Mouse (Mus musculus) hindbrain, postnatal 0 days (tissue): ENCODE results near the gene Fibp. TPM values are rescaled to one million over a fixed set of nuclear protein-coding genes. Genes with fewer than 3 reads are reported as not detected.
A peak's percentile ranks its signal among the peaks of the same experiment; 100 is the strongest.

Experiments used
- ATAC-seq: fragments of 200-750 bp; cut with Nextera tagmentation; 2 replicates; pipeline ENCODE4 v1.8.0; 2017; ENCODE audit warnings: mild to moderate bottlenecking, moderate TSS enrichment, moderate library complexity
- DNase-seq: peaks from one replicate; pipeline ENCODE4 v3.0.0-alpha.2; 2015; ENCODE audit warnings: low spot score
- H3K27ac ChIP-seq: fragments of 300-500 bp; sonication (generic); 2 replicates; pipeline ENCODE4 v1.5.1; 2014; ENCODE audit warnings: mild to moderate bottlenecking
- H3K27me3 ChIP-seq: fragments of 300-500 bp; sonication (generic); 2 replicates; pipeline ENCODE4 v1.6.1; 2014; ENCODE audit warnings: low read length, mixed read lengths; ENCODE audit not compliant: insufficient read depth
- H3K36me3 ChIP-seq: fragments of 300-500 bp; sonication (generic); 2 replicates; pipeline ENCODE4 v1.6.1; 2014; ENCODE audit warnings: low read length, mixed read lengths; ENCODE audit not compliant: insufficient read depth
- H3K4me1 ChIP-seq: fragments of 300-500 bp; sonication (generic); 2 replicates; pipeline ENCODE4 v1.6.1; 2014; ENCODE audit warnings: antibody characterized with exemption, low read length, mixed read lengths; ENCODE audit not compliant: insufficient read depth
- H3K4me2 ChIP-seq: fragments of 300-500 bp; sonication (generic); 2 replicates; pipeline ENCODE4 v1.6.1; 2014; ENCODE audit warnings: low read depth, mild to moderate bottlenecking, low read length, moderate library complexity, mixed read lengths
- H3K4me3 ChIP-seq: fragments of 300-500 bp; sonication (generic); 2 replicates; pipeline ENCODE4 v1.5.1; 2014; ENCODE audit warnings: low read length
- H3K9ac ChIP-seq: fragments of 300-500 bp; sonication (generic); replicated peaks from 2 replicates; pipeline ENCODE4 v1.6.1; 2014; ENCODE audit warnings: mild to moderate bottlenecking, low read length, moderate library complexity, mixed read lengths
- H3K9me3 ChIP-seq: fragments of 300-500 bp; sonication (generic); 2 replicates; pipeline ENCODE4 v1.6.1; 2016; ENCODE audit warnings: low read length, mixed read lengths
- CTCF ChIP-seq: IDR thresholded peaks from 2 replicates; pipeline ENCODE4 v1.5.1; 2016; ENCODE audit warnings: antibody characterized with exemption, control low read depth, low read depth
- WGBS: fragments of 180-500 bp; shearing (Covaris S2); extraction: QIAGEN DNeasy Blood & Tissue Kit; methylation state at CpG from one replicate; pipeline ENCODE4 v1.1.7; 2014; 5-methylcytosine and 5-hydroxymethylcytosine counted together
- polyA plus RNA-seq: library from polyadenylated mRNA; unstranded; fragments of >200 nt; fragmentation: Nextera tagmentation; extraction: Ambion mirVana; gene quantifications from 2 replicates; pipeline ENCODE4 v1.2.1, GENCODE M21; 2015
- total RNA-seq: library from RNA; depleted of rRNA; stranded (reverse); fragments of >200 nt; gene quantifications from 2 replicates; pipeline ENCODE4 v1.2.3, GENCODE M21; 2014

Gene Fibp
- total and polyA plus RNA-seq, 2 experiments from 2014 or later, result 103 to 172 TPM

DNA sequence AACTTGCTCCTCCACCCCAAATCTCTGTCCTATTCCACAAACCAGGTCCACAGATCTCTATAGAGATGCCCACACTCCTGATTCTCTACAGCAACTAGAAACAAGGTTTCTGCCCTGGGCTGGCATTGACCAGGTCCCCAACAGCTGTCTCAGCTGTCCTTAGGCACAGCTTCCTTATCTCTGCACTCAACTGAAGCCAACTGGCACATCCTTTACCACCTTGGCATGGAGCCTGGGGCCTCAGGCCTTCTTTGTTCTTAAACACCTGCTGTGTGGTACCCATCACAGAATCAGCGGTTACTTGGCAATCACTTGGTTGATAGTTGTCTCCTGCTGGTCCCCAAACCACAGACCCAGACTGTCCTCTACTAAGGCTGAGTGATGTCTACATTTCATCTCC lies 30.0 kb upstream of the Fibp start:
- Histone ChIP-seq H3K4me3 (no peak overlapping the region), H3K4me1 (peaks cover 23% of the 10 kb centered on the region), H3K9ac (no peak overlapping the region), H3K27ac (no peak overlapping the region), H3K27me3 (no peaks in the 10 kb centered on the region), H3K4me2 (no peak overlapping the region), H3K9me3 (no peaks in the 10 kb centered on the region), H3K36me3 (no peaks in the 10 kb centered on the region)
- no peak for TF ChIP-seq CTCF
- WGBS, result 40% methylated on average over 1 of the region's 1 CpGs
- DNase-seq, result peak; percentile 21
- no peak for ATAC-seq

- no peak for DNase-seq
- H3K4me1 ChIP-seq, result peaks cover 12% of the 10 kb centered on the region; the same call in 1 of the 2 replicates
- H3K4me2 ChIP-seq, result no peak overlapping the region
- no peaks in the 10 kb centered on the region for H3K36me3 ChIP-seq
- H3K27me3 ChIP-seq, result no peaks in the 10 kb centered on the region
- H3K9ac ChIP-seq, result no peak overlapping the region
- no peak overlapping the region for H3K27ac ChIP-seq
- TF ChIP-seq CTCF, result no peak
- no peaks in the 10 kb centered on the region for H3K9me3 ChIP-seq
- no peak overlapping the region for H3K4me3 ChIP-seq
- WGBS, result 73% methylated on average over 4 of the region's 4 CpGs
- ATAC-seq, result no peak
These were observed 28.4 kb upstream of the Fibp start for GRCm38 (mm10) chr19:5431911-5432464.

DNA sequence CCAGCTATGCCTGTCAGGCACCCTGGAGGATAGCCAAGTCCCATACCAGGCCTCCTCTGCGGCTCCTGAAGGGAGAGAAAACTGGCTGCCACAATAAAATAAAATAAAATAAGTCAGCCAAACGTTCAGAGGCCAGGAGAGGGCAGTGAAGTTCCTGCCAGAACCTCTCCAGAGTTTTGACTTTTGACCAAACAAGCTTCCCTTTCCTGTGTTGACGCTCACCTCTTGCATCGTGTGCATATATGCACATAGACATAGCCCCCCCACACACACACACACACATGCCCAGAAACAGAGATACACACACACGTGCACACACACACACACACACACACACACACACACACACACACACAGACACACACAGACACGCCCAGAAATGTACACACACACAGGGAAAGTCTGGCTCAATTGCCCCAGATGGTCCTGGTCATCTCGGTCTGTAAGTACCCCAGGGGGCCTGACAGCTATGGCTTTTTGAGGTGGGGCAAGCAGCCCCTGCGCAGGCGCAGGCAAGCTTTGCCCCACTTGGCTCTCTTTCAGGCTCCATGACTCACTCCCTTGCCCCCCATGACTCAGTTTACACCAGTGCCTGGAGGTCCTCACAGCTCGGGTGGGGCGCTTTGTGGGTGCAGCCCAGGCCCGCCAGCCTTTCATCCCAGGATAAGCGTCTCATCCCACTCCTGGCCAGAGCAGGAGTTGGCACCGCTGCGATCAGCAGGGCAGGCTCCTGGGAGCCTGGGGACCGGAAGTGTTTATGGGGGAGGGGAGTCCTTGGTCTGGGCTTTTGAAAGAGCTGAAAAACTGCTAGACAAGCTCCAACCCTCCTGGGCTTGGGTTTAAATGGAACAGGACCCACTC lies 27.2 kb upstream of the Fibp start:
- 8% methylated on average over 16 of the region's 16 CpGs for WGBS
- Histone ChIP-seq H3K9me3 (no peaks in the 10 kb centered on the region), H3K9ac (0 out of 2 replicates have a peak overlapping the region, but pooled peaks have one; percentile 9), H3K27me3 (no peaks in the 10 kb centered on the region), H3K36me3 (no peaks in the 10 kb centered on the region), H3K4me1 (peaks cover 12% of the 10 kb centered on the region; the same call in 1 of the 2 replicates), H3K4me3 (peak overlapping the region; percentile 15; the same call in 1 of the 2 replicates), H3K4me2 (peak overlapping the region; percentile 53), H3K27ac (peak overlapping the region; percentile 60; the same call in 1 of the 2 replicates)
- DNase-seq (peak; percentile 65), ATAC-seq (peak; percentile 61)
- peak; percentile 63 for TF ChIP-seq CTCF

- H3K36me3 ChIP-seq, result no peaks in the 10 kb centered on the region
- no peaks in the 10 kb centered on the region for H3K9me3 ChIP-seq
- H3K27ac ChIP-seq, result 0 out of 2 replicates have a peak overlapping the region, but pooled peaks have one; percentile 60
- TF ChIP-seq CTCF, result no peak
- WGBS, result 69% methylated on average over 7 of the region's 7 CpGs
- H3K4me3 ChIP-seq, result 0 out of 2 replicates have a peak overlapping the region, but pooled peaks have one; percentile 15
- ATAC-seq, result no peak
- DNase-seq, result no peak
- H3K4me1 ChIP-seq, result peaks cover 12% of the 10 kb centered on the region; the same call in 1 of the 2 replicates
- no peaks in the 10 kb centered on the region for H3K27me3 ChIP-seq
- H3K9ac ChIP-seq, result no peak overlapping the region
- peak overlapping the region; percentile 53; the same call in 1 of the 2 replicates for H3K4me2 ChIP-seq
These were observed 26.5 kb upstream of the Fibp start for GRCm38 (mm10) chr19:5433951-5434350.

- Histone ChIP-seq H3K27ac (no peak overlapping the region), H3K4me1 (peaks cover 4% of the 10 kb centered on the region), H3K9me3 (no peaks in the 10 kb centered on the region), H3K36me3 (no peaks in the 10 kb centered on the region), H3K4me2 (no peak overlapping the region), H3K4me3 (no peak overlapping the region), H3K9ac (no peak overlapping the region), H3K27me3 (peaks cover 26% of the 10 kb centered on the region)
- no peak for TF ChIP-seq CTCF
- ATAC-seq, result no peak
- WGBS, result 70% methylated on average over 9 of the region's 9 CpGs
- DNase-seq, result no peak
These were observed 16.0 kb upstream of the Fibp start for GRCm38 (mm10) chr19:5444371-5444908.

DNA sequence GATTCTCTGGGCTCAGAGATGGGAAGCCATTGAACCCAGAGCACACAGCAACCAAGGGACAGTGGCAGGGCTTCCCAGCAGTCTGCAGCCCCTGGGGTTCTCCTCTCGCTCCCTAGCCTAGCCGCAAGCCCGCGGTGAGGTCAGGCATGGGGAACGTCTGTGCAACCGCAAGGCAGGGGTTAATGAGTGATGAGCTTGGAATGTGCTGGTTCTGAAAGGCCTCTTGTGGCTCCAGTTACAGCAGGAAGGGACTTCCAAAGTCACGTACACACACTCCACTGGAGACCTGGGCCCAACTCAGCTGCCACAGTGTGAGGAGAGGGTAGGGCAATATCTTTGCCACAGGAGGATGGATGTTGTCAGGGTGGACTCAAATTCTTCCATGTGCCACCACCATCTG lies 15.5 kb upstream of the Fibp start:
- Histone ChIP-seq H3K4me1 (peaks cover 4% of the 10 kb centered on the region), H3K36me3 (no peaks in the 10 kb centered on the region), H3K27me3 (peaks cover 26% of the 10 kb centered on the region), H3K4me3 (no peak overlapping the region), H3K9me3 (no peaks in the 10 kb centered on the region), H3K27ac (no peak overlapping the region), H3K9ac (no peak overlapping the region), H3K4me2 (no peak overlapping the region)
- TF ChIP-seq CTCF, result no peak
- ATAC-seq (no peak), DNase-seq (no peak)
- WGBS, result 29% methylated on average over 7 of the region's 7 CpGs
